Mouse (Mus musculus): ENCODE results near the gene Gm10972.

DNA sequence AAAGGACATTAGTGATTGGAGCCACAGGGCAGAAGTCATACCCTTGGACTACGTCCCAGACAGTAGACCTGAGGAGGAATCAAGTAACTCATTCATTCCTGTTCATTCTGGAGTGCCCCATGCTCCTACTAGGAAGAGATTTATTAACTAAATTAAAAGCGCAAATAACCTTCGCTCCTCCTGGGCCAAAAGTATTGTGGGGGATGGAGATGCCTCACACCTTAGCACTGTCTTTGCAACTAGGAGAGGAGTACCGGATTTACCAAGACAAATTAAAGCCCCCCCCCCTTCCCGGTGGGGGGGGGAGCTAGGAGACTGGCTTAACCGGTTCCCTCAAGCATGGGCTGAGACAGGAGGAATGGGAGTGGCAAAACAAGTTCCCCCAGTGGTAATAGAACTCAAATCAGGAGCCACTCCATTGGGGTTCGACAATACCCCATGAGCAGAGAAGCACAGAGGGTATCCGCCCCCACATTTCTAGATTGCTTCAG is 36.5 kb downstream of the Gm10972 start:
- TF ChIP-seq KAT2A (conservative IDR thresholded peaks at IDR 0.05; ENCODE audit: low read depth, low read length) (no peak), POLR2A (IDR thresholded peaks at IDR 0.05; ENCODE audit: control insufficient read depth in 1 of 2, insufficient read depth in 1 of 2, low read depth in 1 of 2, low read length in 2 of 2, poor library complexity in 1 of 2) (no peak), CTCF (IDR thresholded peaks at IDR 0.05 in 2 of 3, conservative IDR thresholded peaks at IDR 0.05 in 1 of 3; ENCODE audit: control insufficient read depth in 1 of 3, insufficient read depth in 1 of 3, low read depth in 2 of 3, low read length in 3 of 3, poor library complexity in 1 of 3, severe bottlenecking in 1 of 3) (no peak), EP300 (IDR thresholded peaks at IDR 0.05; ENCODE audit: low read depth in 1 of 2, low read length in 2 of 2) (no peak), SMC3 (IDR thresholded peaks at IDR 0.05; ENCODE audit: low read depth, low read length) (no peak), POLR2AphosphoS5 (IDR thresholded peaks at IDR 0.05; ENCODE audit: borderline replicate concordance, low read depth, low read length) (no peak)

Data from MEL (cell line).